In the genomic region with DNA sequence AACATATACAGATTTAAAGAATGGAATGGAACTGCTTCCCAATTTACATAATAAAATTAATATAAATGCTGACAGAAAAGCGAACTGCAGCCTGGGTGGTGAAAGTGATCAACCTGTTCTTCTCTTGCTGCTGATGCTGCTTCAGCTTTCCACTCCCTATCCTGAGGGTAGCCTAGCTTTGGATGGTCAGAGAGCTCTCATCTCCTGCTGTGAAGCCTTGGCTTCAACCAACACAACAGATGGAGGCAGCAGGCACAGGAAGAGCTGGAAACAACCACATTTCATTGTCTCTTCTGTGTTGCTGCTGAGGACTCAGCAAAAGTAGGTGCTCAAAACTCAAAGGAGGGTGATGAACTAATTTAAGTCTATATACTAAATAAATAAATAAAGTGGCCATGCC, we compare ENCODE assay signal across 34 mouse cellular contexts. TPM values are rescaled to one million over a fixed set of nuclear protein-coding genes. Genes with fewer than 3 reads are reported as not detected.
A peak's percentile ranks its signal among the peaks of the same experiment; 100 is the strongest.
DNase-seq lines count a peak whose midpoint lies in the region; ATAC-seq and TF ChIP-seq lines count a peak whose summit lies in the region.
"Had no signal": no experiment of that assay in that cellular context is flagged by ENCODE, and none has a peak within 500 bp of the region (broad histone marks: within the 10 kb centered on the region; RNA-seq: fewer than 3 reads in every experiment).

No protein-coding gene starts in this region.

- H3K36me3 ChIP-seq in hindbrain, postnatal 0 days (ENCODE audit: insufficient read depth, low read length), result peaks cover 55% of the 10 kb centered on the region
- H3K36me3 ChIP-seq in hindbrain, embryonic 16.5 days (ENCODE audit: control insufficient read depth, insufficient read depth, low read length), result peaks cover 49% of the 10 kb centered on the region
- H3K36me3 ChIP-seq in midbrain, postnatal 0 days (ENCODE audit: insufficient read depth, low read length), result peaks cover 62% of the 10 kb centered on the region
- H3K36me3 ChIP-seq in midbrain, embryonic 13.5 days, result peaks cover 85% of the 10 kb centered on the region
- peaks cover 89% of the 10 kb centered on the region for H3K36me3 ChIP-seq in heart, embryonic 10.5 days

- no peaks in the 10 kb centered on the region for H3K27me3 ChIP-seq in hindbrain, postnatal 0 days (ENCODE audit: insufficient read depth, low read length)
- H3K27me3 ChIP-seq in hindbrain, embryonic 16.5 days (replicated peaks; ENCODE audit: control insufficient read depth, insufficient read depth, low read length), result no peaks in the 10 kb centered on the region
- H3K27me3 ChIP-seq in midbrain, postnatal 0 days (ENCODE audit: insufficient read depth, low read length), result no peaks in the 10 kb centered on the region
- H3K27me3 ChIP-seq in midbrain, embryonic 13.5 days, result no peaks in the 10 kb centered on the region
- H3K27me3 ChIP-seq in heart, embryonic 10.5 days (ENCODE audit: insufficient read depth, poor library complexity, severe bottlenecking), result no peaks in the 10 kb centered on the region
- H3K27me3 ChIP-seq: embryonic facial prominence, embryonic 12.5 days; heart, embryonic 13.5 days; neural tube, embryonic 13.5 days had no signal

- H3K4me1 ChIP-seq in hindbrain, postnatal 0 days (ENCODE audit: insufficient read depth, low read length), result no peaks in the 10 kb centered on the region
- no peaks in the 10 kb centered on the region for H3K4me1 ChIP-seq in hindbrain, embryonic 16.5 days (ENCODE audit: control insufficient read depth, insufficient read depth, low read depth, low read length)
- no peaks in the 10 kb centered on the region for H3K4me1 ChIP-seq in midbrain, postnatal 0 days (ENCODE audit: insufficient read depth, low read length)
- no peaks in the 10 kb centered on the region for H3K4me1 ChIP-seq in midbrain, embryonic 13.5 days (replicated peaks)
- H3K4me1 ChIP-seq in heart, embryonic 10.5 days, result no peaks in the 10 kb centered on the region
- H3K4me1 ChIP-seq: embryonic facial prominence, embryonic 12.5 days; heart, embryonic 13.5 days; neural tube, embryonic 13.5 days had no signal

- no peaks in the 10 kb centered on the region for H3K9me3 ChIP-seq in hindbrain, postnatal 0 days (ENCODE audit: low read length)
- no peaks in the 10 kb centered on the region for H3K9me3 ChIP-seq in hindbrain, embryonic 16.5 days (ENCODE audit: control insufficient read depth, low read length)
- no peaks in the 10 kb centered on the region for H3K9me3 ChIP-seq in midbrain, postnatal 0 days (ENCODE audit: low read length)
- no peaks in the 10 kb centered on the region for H3K9me3 ChIP-seq in midbrain, embryonic 13.5 days
- no peaks in the 10 kb centered on the region for H3K9me3 ChIP-seq in heart, embryonic 10.5 days
- H3K9me3 ChIP-seq: embryonic facial prominence, embryonic 12.5 days; G1E; heart, embryonic 13.5 days; midbrain, embryonic 10.5 days; neural tube, embryonic 13.5 days had no signal

- ATAC-seq in hindbrain, postnatal 0 days, result no peak
- ATAC-seq in hindbrain, embryonic 16.5 days, result no peak
- no peak for ATAC-seq in midbrain, postnatal 0 days (ENCODE audit: low FRiP score)
- no peak for ATAC-seq in midbrain, embryonic 13.5 days
- ATAC-seq: forebrain, embryonic 14.5 days; intestine, embryonic 16.5 days; midbrain, embryonic 16.5 days had no signal

- no peak overlapping the region for H3K4me3 ChIP-seq in hindbrain, postnatal 0 days (ENCODE audit: low read length)
- H3K4me3 ChIP-seq in hindbrain, embryonic 16.5 days (ENCODE audit: low read length), result no peak overlapping the region
- H3K4me3 ChIP-seq in midbrain, postnatal 0 days (ENCODE audit: low read depth, low read length), result no peak overlapping the region
- H3K4me3 ChIP-seq in midbrain, embryonic 13.5 days (replicated peaks), result no peak overlapping the region
- H3K4me3 ChIP-seq in heart, embryonic 10.5 days, result no peak overlapping the region
- H3K4me3 ChIP-seq: embryonic facial prominence, embryonic 12.5 days; gastrocnemius, adult 2 months; heart, adult 2 months; heart, embryonic 13.5 days; midbrain, embryonic 10.5 days; myocyte; neural tube, embryonic 13.5 days had no signal

- no peak overlapping the region for H3K4me2 ChIP-seq in hindbrain, postnatal 0 days (ENCODE audit: low read depth, low read length)
- H3K4me2 ChIP-seq in hindbrain, embryonic 16.5 days (ENCODE audit: low read length), result no peak overlapping the region
- H3K4me2 ChIP-seq in midbrain, postnatal 0 days (ENCODE audit: low read depth, low read length, poor library complexity, severe bottlenecking), result no peak overlapping the region
- no peak overlapping the region for H3K4me2 ChIP-seq in midbrain, embryonic 13.5 days (replicated peaks)
- H3K4me2 ChIP-seq: embryonic facial prominence, embryonic 12.5 days; heart, embryonic 13.5 days; lung, embryonic 14.5 days; neural tube, embryonic 13.5 days had no signal

- no peak overlapping the region for H3K9ac ChIP-seq in hindbrain, postnatal 0 days (replicated peaks; ENCODE audit: low read length)
- no peak overlapping the region for H3K9ac ChIP-seq in hindbrain, embryonic 16.5 days (ENCODE audit: low read depth, low read length)
- H3K9ac ChIP-seq in midbrain, postnatal 0 days (replicated peaks; ENCODE audit: low read length, poor library complexity, severe bottlenecking), result no peak overlapping the region
- H3K9ac ChIP-seq in midbrain, embryonic 13.5 days (replicated peaks), result no peak overlapping the region
- H3K9ac ChIP-seq: embryonic facial prominence, embryonic 12.5 days; heart, embryonic 13.5 days; liver, embryonic 14.5 days; lung, embryonic 14.5 days; neural tube, embryonic 13.5 days had no signal

- WGBS in hindbrain, postnatal 0 days, result 86% methylated on average over 1 of the region's 1 CpGs
- 94% methylated on average over 1 of the region's 1 CpGs for WGBS in hindbrain, embryonic 16.5 days
- 97% methylated on average over 1 of the region's 1 CpGs for WGBS in midbrain, postnatal 0 days
- WGBS in midbrain, embryonic 13.5 days, result 92% methylated on average over 1 of the region's 1 CpGs
- WGBS in heart, embryonic 10.5 days, result 96% methylated on average over 1 of the region's 1 CpGs

- H3K27ac ChIP-seq in hindbrain, postnatal 0 days, result no peak overlapping the region
- no peak overlapping the region for H3K27ac ChIP-seq in hindbrain, embryonic 16.5 days (ENCODE audit: low read depth, low read length)
- H3K27ac ChIP-seq in midbrain, postnatal 0 days (ENCODE audit: low read depth, low read length), result no peak overlapping the region
- no peak overlapping the region for H3K27ac ChIP-seq in midbrain, embryonic 13.5 days
- no peak overlapping the region for H3K27ac ChIP-seq in heart, embryonic 10.5 days
- H3K27ac ChIP-seq: embryonic facial prominence, embryonic 12.5 days; gastrocnemius, adult 2 months; heart, adult 2 months; heart, embryonic 13.5 days; kidney, postnatal 0 days; liver, embryonic 14.5 days; midbrain, embryonic 10.5 days; neural tube, embryonic 13.5 days had no signal

- no peak for TF ChIP-seq CTCF in hindbrain, postnatal 0 days (IDR thresholded peaks at IDR 0.05; ENCODE audit: low read depth)
- TF ChIP-seq CTCF in midbrain, postnatal 0 days (IDR thresholded peaks at IDR 0.05), result no peak

- DNase-seq in hindbrain, postnatal 0 days (ENCODE audit: low spot score), result peak; percentile 45
- DNase-seq in midbrain, postnatal 0 days (ENCODE audit: low spot score), result peak; percentile 36
- DNase-seq in cerebellum, adult 9-10 months, result peak; percentile 96
- peak; percentile 88 to 91 for DNase-seq in cerebellum, postnatal 36 days
- no peak for DNase-seq in heart, embryonic 10.5 days (ENCODE audit: low spot score)
- no peak for DNase-seq in heart, postnatal 4 days
- DNase-seq: adrenal gland, adult 8-10 months; embryo, embryonic 11 days; gastrocnemius, adult 2 months; heart, adult 2 months; heart, postnatal 10 days; kidney, adult 8-10 months; kidney, postnatal 4 days; liver; lung, embryonic 14.5 days; lung, postnatal 14 days; thymus, postnatal 14 days had no signal

RNA-seq across cellular contexts. Expression of a gene that starts 13.7 kb away (rescaled TPM):
- 3.3 and 7.0 TPM in 2 replicates for total RNA-seq in hindbrain, postnatal 0 days (2014; rRNA removed)
- polyA plus RNA-seq in hindbrain, postnatal 0 days (2015; fragmentation: Nextera tagmentation; extraction: Ambion mirVana), result 1.9 TPM in 2 replicates
- polyA plus RNA-seq in hindbrain, embryonic 16.5 days (2015; fragmentation: Nextera tagmentation; extraction: Ambion mirVana), result 3.5 and 3.8 TPM in 2 replicates
- 2.4 and 12.8 TPM in 2 replicates for total RNA-seq in midbrain, postnatal 0 days (2014; rRNA removed)
- 1.7 and 2.0 TPM in 2 replicates for polyA plus RNA-seq in midbrain, postnatal 0 days (2015; fragmentation: Nextera tagmentation; extraction: Ambion mirVana)
- 5.3 and 5.5 TPM in 2 replicates for polyA plus RNA-seq in midbrain, embryonic 13.5 days (2015; fragmentation: Nextera tagmentation; extraction: Ambion mirVana)
- 2.0 and 2.3 TPM in 2 replicates for polyA plus RNA-seq in heart, embryonic 10.5 days (2016; fragmentation: Nextera tagmentation; extraction: Ambion mirVana)
- 1 to 10 TPM; 1.4 to 1.6 TPM for total RNA-seq in heart, postnatal 4 days (2021)

RNA-seq across cellular contexts. Expression of a gene that starts 18.9 kb away (rescaled TPM):
- total RNA-seq in hindbrain, postnatal 0 days (2014; rRNA removed), result 6.1 and 9.1 TPM in 2 replicates
- 6.3 and 6.4 TPM in 2 replicates for polyA plus RNA-seq in hindbrain, postnatal 0 days (2015; fragmentation: Nextera tagmentation; extraction: Ambion mirVana)
- polyA plus RNA-seq in hindbrain, embryonic 16.5 days (2015; fragmentation: Nextera tagmentation; extraction: Ambion mirVana), result 3.3 and 3.9 TPM in 2 replicates
- 7.0 and 13.5 TPM in 2 replicates for total RNA-seq in midbrain, postnatal 0 days (2014; rRNA removed)
- 7.8 and 8.5 TPM in 2 replicates for polyA plus RNA-seq in midbrain, postnatal 0 days (2015; fragmentation: Nextera tagmentation; extraction: Ambion mirVana)
- polyA plus RNA-seq in midbrain, embryonic 13.5 days (2015; fragmentation: Nextera tagmentation; extraction: Ambion mirVana), result 0.54 and 0.70 TPM in 2 replicates
- polyA plus RNA-seq in heart, embryonic 10.5 days (2016; fragmentation: Nextera tagmentation; extraction: Ambion mirVana), result not detected in 2 replicates
- not detected for total RNA-seq in heart, postnatal 4 days (2021)
- total RNA-seq: adrenal gland, adult 8-10 months; gastrocnemius, adult 2 months; heart, adult 2 months; megakaryocyte progenitor cell, adult 5-6 weeks had no signal
- polyA plus RNA-seq: heart, adult 2 months; heart, embryonic 13.5 days; intestine, embryonic 16.5 days; liver, embryonic 14.5 days; midbrain, embryonic 10.5 days; stomach, embryonic 16.5 days; urinary bladder, adult 2 months had no signal

RNA-seq across cellular contexts. Expression of a gene that starts 39.6 kb away (rescaled TPM):
- 0.42 and 1.3 TPM in 2 replicates for total RNA-seq in hindbrain, postnatal 0 days (2014; rRNA removed)
- polyA plus RNA-seq in hindbrain, postnatal 0 days (2015; fragmentation: Nextera tagmentation; extraction: Ambion mirVana), result 0.11 and 0.20 TPM in 2 replicates
- polyA plus RNA-seq in hindbrain, embryonic 16.5 days (2015; fragmentation: Nextera tagmentation; extraction: Ambion mirVana), result 0.29 and 0.36 TPM in 2 replicates
- total RNA-seq in midbrain, postnatal 0 days (2014; rRNA removed), result 0.66 and 1.6 TPM in 2 replicates
- polyA plus RNA-seq in midbrain, postnatal 0 days (2015; fragmentation: Nextera tagmentation; extraction: Ambion mirVana), result 0.15 and 0.25 TPM in 2 replicates
- 0.71 and 0.98 TPM in 2 replicates for polyA plus RNA-seq in midbrain, embryonic 13.5 days (2015; fragmentation: Nextera tagmentation; extraction: Ambion mirVana)
- polyA plus RNA-seq in heart, embryonic 10.5 days (2016; fragmentation: Nextera tagmentation; extraction: Ambion mirVana), result 0.22 and 0.25 TPM in 2 replicates
- not detected for total RNA-seq in heart, postnatal 4 days (2021)

RNA-seq across cellular contexts. Expression of a gene that starts 42.2 kb away (rescaled TPM):
- total RNA-seq in hindbrain, postnatal 0 days (2014; rRNA removed), result 0.29 TPM in 1 of 2 replicates, not detected in the other
- polyA plus RNA-seq in hindbrain, postnatal 0 days (2015; fragmentation: Nextera tagmentation; extraction: Ambion mirVana), result 0.04 TPM in 1 of 2 replicates, not detected in the other
- 0.05 TPM in 1 of 2 replicates, not detected in the other for polyA plus RNA-seq in hindbrain, embryonic 16.5 days (2015; fragmentation: Nextera tagmentation; extraction: Ambion mirVana)
- total RNA-seq in midbrain, postnatal 0 days (2014; rRNA removed), result not detected in 2 replicates
- 0.07 TPM in 1 of 2 replicates, not detected in the other for polyA plus RNA-seq in midbrain, postnatal 0 days (2015; fragmentation: Nextera tagmentation; extraction: Ambion mirVana)
- 0.07 TPM in 1 of 2 replicates, not detected in the other for polyA plus RNA-seq in midbrain, embryonic 13.5 days (2015; fragmentation: Nextera tagmentation; extraction: Ambion mirVana)
- not detected in 2 replicates for polyA plus RNA-seq in heart, embryonic 10.5 days (2016; fragmentation: Nextera tagmentation; extraction: Ambion mirVana)
- total RNA-seq in heart, postnatal 4 days (2021), result under 1 TPM; 0.07 to 0.09 TPM
- total RNA-seq: megakaryocyte progenitor cell, adult 5-6 weeks had no signal
- polyA plus RNA-seq: G1E; limb, embryonic 11.5 days; liver, embryonic 14.5 days had no signal

RNA-seq across cellular contexts. Expression of a gene that starts 46.5 kb away (rescaled TPM):
- 181 and 199 TPM in 2 replicates for total RNA-seq in hindbrain, postnatal 0 days (2014; rRNA removed)
- 83.0 and 88.8 TPM in 2 replicates for polyA plus RNA-seq in hindbrain, postnatal 0 days (2015; fragmentation: Nextera tagmentation; extraction: Ambion mirVana)
- polyA plus RNA-seq in hindbrain, embryonic 16.5 days (2015; fragmentation: Nextera tagmentation; extraction: Ambion mirVana), result 105 and 116 TPM in 2 replicates
- 161 and 178 TPM in 2 replicates for total RNA-seq in midbrain, postnatal 0 days (2014; rRNA removed)
- polyA plus RNA-seq in midbrain, postnatal 0 days (2015; fragmentation: Nextera tagmentation; extraction: Ambion mirVana), result 94.0 and 95.9 TPM in 2 replicates
- 97.9 and 103 TPM in 2 replicates for polyA plus RNA-seq in midbrain, embryonic 13.5 days (2015; fragmentation: Nextera tagmentation; extraction: Ambion mirVana)
- polyA plus RNA-seq in heart, embryonic 10.5 days (2016; fragmentation: Nextera tagmentation; extraction: Ambion mirVana), result 63.7 and 69.6 TPM in 2 replicates
- 10 to 100 TPM; 53.5 to 54.8 TPM for total RNA-seq in heart, postnatal 4 days (2021)

Comparison
In these comparisons a context has a peak if more than half of its experiments do, and no peak if none do; other contexts are left out.
1. DNase-seq: peak in hindbrain, postnatal 0 days (single experiment), midbrain, postnatal 0 days (single experiment), cerebellum, adult 9-10 months (single experiment) and cerebellum, postnatal 36 days (2 of 2); none in heart, embryonic 10.5 days (single experiment) and heart, postnatal 4 days (single experiment).